Mouse (Mus musculus): ENCODE measurements at regions not wholly inside any gene's neighbourhood (a gene's known extent, or its start where the extent isn't known, plus 50 kb on each side); places are given as distances from the start of the nearest gene placed in this dataset.

- no peak overlapping the region for H3K9ac ChIP-seq
- H3K9me3 ChIP-seq (ENCODE audit: low read depth, low read length) = no peaks in the 10 kb centered on the region
- no peak for ATAC-seq (ENCODE audit: insufficient read depth)
- no peak overlapping the region for H3K4me3 ChIP-seq (ENCODE audit: low read depth, low read length)
- H3K4me2 ChIP-seq = no peak overlapping the region
- no peak for DNase-seq
- no peak overlapping the region for H3K27ac ChIP-seq (ENCODE audit: low read depth)
- H3K4me1 ChIP-seq (ENCODE audit: insufficient read depth) = no peaks in the 10 kb centered on the region
- H3K27me3 ChIP-seq (ENCODE audit: insufficient read depth, low read length) = no peaks in the 10 kb centered on the region
- no peak for TF ChIP-seq CTCF (IDR thresholded peaks at IDR 0.05; ENCODE audit: low read depth)
- 71% methylated on average over 4 of the region's 4 CpGs for WGBS
- no peaks in the 10 kb centered on the region for H3K36me3 ChIP-seq (ENCODE audit: insufficient read depth)
Observed at GRCm38 (mm10) chr10:70384689-70385088, 55.6 kb upstream of the Fam13c start.

- TF ChIP-seq CTCF (IDR thresholded peaks at IDR 0.05; ENCODE audit: low read depth) = no peak; the same call in 1 of the 2 replicates
- Histone ChIP-seq H3K9me3 (ENCODE audit: low read depth, low read length) (no peaks in the 10 kb centered on the region), H3K4me3 (ENCODE audit: low read depth, low read length) (no peak overlapping the region), H3K36me3 (ENCODE audit: insufficient read depth) (no peaks in the 10 kb centered on the region), H3K9ac (no peak overlapping the region), H3K27me3 (ENCODE audit: insufficient read depth, low read length) (no peaks in the 10 kb centered on the region), H3K27ac (ENCODE audit: low read depth) (no peak overlapping the region), H3K4me1 (ENCODE audit: insufficient read depth) (no peaks in the 10 kb centered on the region), H3K4me2 (no peak overlapping the region)
- 88% methylated on average over 5 of the region's 5 CpGs for WGBS
- ATAC-seq (ENCODE audit: insufficient read depth) (no peak), DNase-seq (no peak)
Observed at GRCm38 (mm10) chr10:70387729-70388128, 52.6 kb upstream of the Fam13c start.

Data from lung, embryonic 14.5 days (tissue).